Mouse (Mus musculus): Measurements from ENCODE around the gene Stim2.

DNA sequence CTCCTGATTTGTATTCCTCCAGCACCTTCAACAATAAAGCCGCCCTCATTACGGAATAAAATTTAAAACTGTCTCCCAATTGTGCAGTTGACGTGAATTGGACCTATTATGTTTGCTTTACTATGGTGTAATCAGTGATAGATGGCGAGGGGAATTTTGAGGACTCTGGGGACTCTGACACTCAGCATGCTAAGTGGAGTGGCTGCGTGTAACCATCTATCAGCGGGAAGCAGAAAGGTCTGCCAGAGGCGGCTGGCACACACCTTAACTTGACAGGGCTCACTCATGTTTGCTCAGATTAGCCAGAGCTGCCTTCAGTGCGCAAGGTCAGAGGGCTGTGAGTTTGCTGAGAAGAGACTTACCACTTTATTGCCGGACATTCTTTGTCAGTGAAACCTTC is 159.9 kb downstream of the Stim2 start:
- TF ChIP-seq CTCF (IDR thresholded peaks at IDR 0.05; ENCODE audit: control insufficient read depth, insufficient read depth, insufficient read length) (no peak), MYOG (IDR thresholded peaks at IDR 0.05; ENCODE audit: control insufficient read depth, extremely low read depth, insufficient read length) (no peak), MAX (IDR thresholded peaks at IDR 0.05) (no peak)

Data from C2C12 (cell line).